Mouse (Mus musculus) midbrain, postnatal 0 days (tissue): ENCODE data around the gene Taar8a. TPM values are rescaled to one million over a fixed set of nuclear protein-coding genes. Genes with fewer than 3 reads are reported as not detected.
A peak's percentile ranks its signal among the peaks of the same experiment; 100 is the strongest.

Experiments
- ATAC-seq: fragments of 200-750 bp; cut with Nextera tagmentation; 2 replicates; pipeline ENCODE4 v1.8.0; 2017; ENCODE audit warnings: moderate number of reproducible peaks, mild to moderate bottlenecking, moderate TSS enrichment, moderate library complexity; ENCODE audit not compliant: low FRiP score
- DNase-seq: peaks from one replicate; pipeline ENCODE4 v3.0.0-alpha.2; 2015; ENCODE audit warnings: low spot score
- H3K27ac ChIP-seq: fragments of 300-500 bp; sonication (generic); 2 replicates; pipeline ENCODE4 v1.5.1; 2014; ENCODE audit warnings: low read depth, mild to moderate bottlenecking, low read length, mixed read lengths
- H3K27me3 ChIP-seq: fragments of 300-500 bp; sonication (generic); 2 replicates; pipeline ENCODE4 v1.6.1; 2014; ENCODE audit warnings: low read length, control low read depth, mixed read lengths; ENCODE audit not compliant: insufficient read depth
- H3K36me3 ChIP-seq: fragments of 300-500 bp; sonication (generic); 2 replicates; pipeline ENCODE4 v1.6.1; 2014; ENCODE audit warnings: low read length, control low read depth, mixed read lengths; ENCODE audit not compliant: insufficient read depth
- H3K4me1 ChIP-seq: fragments of 300-500 bp; sonication (generic); 2 replicates; pipeline ENCODE4 v1.6.1; 2014; ENCODE audit warnings: mild to moderate bottlenecking, control low read depth, antibody characterized with exemption, low read length, mixed read lengths; ENCODE audit not compliant: insufficient read depth
- H3K4me2 ChIP-seq: fragments of 300-500 bp; sonication (generic); 2 replicates; pipeline ENCODE4 v1.6.1; 2014; ENCODE audit warnings: low read depth, mild to moderate bottlenecking, low read length, mixed read lengths; ENCODE audit not compliant: poor library complexity, severe bottlenecking
- H3K4me3 ChIP-seq: fragments of 300-500 bp; sonication (generic); 2 replicates; pipeline ENCODE4 v1.5.1; 2014; ENCODE audit warnings: low read depth, mild to moderate bottlenecking, low read length, moderate library complexity
- H3K9ac ChIP-seq: fragments of 300-500 bp; sonication (generic); replicated peaks from 2 replicates; pipeline ENCODE4 v1.6.1; 2014; ENCODE audit warnings: mild to moderate bottlenecking, low read length, moderate library complexity, mixed read lengths; ENCODE audit not compliant: poor library complexity, severe bottlenecking
- H3K9me3 ChIP-seq: fragments of 300-500 bp; sonication (generic); 2 replicates; pipeline ENCODE4 v1.6.1; 2016; ENCODE audit warnings: low read length, control low read depth
- CTCF ChIP-seq: IDR thresholded peaks from 2 replicates; pipeline ENCODE4 v1.5.1; 2016; ENCODE audit warnings: antibody characterized with exemption, mild to moderate bottlenecking
- WGBS: fragments of 180-500 bp; shearing (Covaris S2); extraction: QIAGEN DNeasy Blood & Tissue Kit; methylation state at CpG from one replicate; pipeline ENCODE4 v1.1.7; 2014; 5-methylcytosine and 5-hydroxymethylcytosine counted together
- polyA plus RNA-seq: library from polyadenylated mRNA; unstranded; fragments of >200 nt; fragmentation: Nextera tagmentation; extraction: Ambion mirVana; gene quantifications from 2 replicates; pipeline ENCODE4 v1.2.1, GENCODE M21; 2015
- total RNA-seq: library from RNA; depleted of rRNA; stranded (reverse); fragments of >200 nt; gene quantifications from 2 replicates; pipeline ENCODE4 v1.2.3, GENCODE M21; 2014; rRNA removed

The Taar8a gene
- total and polyA plus RNA-seq, 2 experiments from 2014 or later: not detected

DNA sequence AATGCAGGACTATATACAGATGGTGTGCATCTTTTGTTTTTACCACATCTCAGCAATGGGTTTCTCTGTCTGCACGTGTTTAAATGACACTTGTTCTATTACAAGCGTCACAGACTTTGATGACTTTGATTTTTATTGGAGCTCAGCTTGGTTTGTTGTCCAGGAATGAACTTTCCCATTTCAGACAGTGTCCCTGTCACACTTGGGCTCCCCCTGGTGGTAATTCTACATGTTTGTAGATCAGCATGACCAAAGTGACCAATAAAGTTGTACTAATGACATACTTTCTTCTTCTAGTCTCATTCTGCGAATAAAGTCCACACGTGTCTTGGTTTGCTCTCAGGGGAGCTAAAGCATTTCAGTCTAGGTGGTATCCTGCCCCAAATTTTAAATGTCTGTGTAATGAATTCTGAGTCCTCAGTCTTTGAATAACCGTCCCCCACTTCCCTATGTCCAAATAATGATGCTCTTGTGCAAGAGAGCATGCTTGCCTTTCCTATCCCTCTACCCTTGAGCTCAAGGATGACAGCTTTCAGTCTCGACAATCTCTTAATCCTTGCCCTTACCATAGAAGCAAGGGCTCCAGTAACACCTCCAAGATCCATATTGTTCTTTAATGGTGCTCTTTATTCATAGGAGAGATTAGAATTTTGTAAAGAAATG is 34.9 kb downstream of the Taar8a start:
- ATAC-seq (no peak), DNase-seq (peak; percentile 71)
- Histone ChIP-seq H3K4me2 (no peak overlapping the region), H3K36me3 (no peaks in the 10 kb centered on the region), H3K4me1 (no peaks in the 10 kb centered on the region), H3K27me3 (no peaks in the 10 kb centered on the region), H3K9ac (no peak overlapping the region), H3K4me3 (no peak overlapping the region), H3K27ac (no peak overlapping the region), H3K9me3 (no peaks in the 10 kb centered on the region)
- peak; percentile 82 for TF ChIP-seq CTCF
- WGBS: 53% methylated on average over 6 of the region's 6 CpGs

Other genes with a start within 250 kb of the Taar8a start
- not detected in 2 replicates for gene Vnn3, start 225.0 kb upstream of the Taar8a start, total RNA-seq
- gene Vnn3, start 225.0 kb upstream of the Taar8a start, polyA plus RNA-seq: 0.09 TPM in 1 of 2 replicates, not detected in the other
- 0.28 TPM in 1 of 2 replicates, not detected in the other for gene Vnn1, start 181.8 kb upstream of the Taar8a start, total RNA-seq
- 0.67 and 0.83 TPM in 2 replicates for gene Vnn1, start 181.8 kb upstream of the Taar8a start, polyA plus RNA-seq
- not detected in 2 replicates for gene Taar1, start 156.1 kb upstream of the Taar8a start, total RNA-seq
- gene Taar1, start 156.1 kb upstream of the Taar8a start, polyA plus RNA-seq: not detected in 2 replicates
- gene Taar2, start 137.9 kb upstream of the Taar8a start, total RNA-seq: not detected in 2 replicates
- gene Taar2, start 137.9 kb upstream of the Taar8a start, polyA plus RNA-seq: not detected in 2 replicates
- not detected in 2 replicates for gene Taar3, start 126.9 kb upstream of the Taar8a start, total RNA-seq
- not detected in 2 replicates for gene Taar3, start 126.9 kb upstream of the Taar8a start, polyA plus RNA-seq
- gene Taar4, start 116.0 kb upstream of the Taar8a start, total RNA-seq: not detected in 2 replicates
- gene Taar4, start 116.0 kb upstream of the Taar8a start, polyA plus RNA-seq: 0.15 TPM in 1 of 2 replicates, not detected in the other
- not detected in 2 replicates for gene Taar5, start 105.8 kb upstream of the Taar8a start, total RNA-seq
- not detected in 2 replicates for gene Taar5, start 105.8 kb upstream of the Taar8a start, polyA plus RNA-seq
- gene Taar6, start 90.9 kb upstream of the Taar8a start, total RNA-seq: not detected in 2 replicates
- not detected in 2 replicates for gene Taar6, start 90.9 kb upstream of the Taar8a start, polyA plus RNA-seq
- gene Taar7a, start 83.0 kb upstream of the Taar8a start, total RNA-seq: not detected in 2 replicates
- not detected in 2 replicates for gene Taar7a, start 83.0 kb upstream of the Taar8a start, polyA plus RNA-seq
- not detected in 2 replicates for gene Taar7b, start 76.6 kb upstream of the Taar8a start, total RNA-seq
- gene Taar7b, start 76.6 kb upstream of the Taar8a start, polyA plus RNA-seq: not detected in 2 replicates
- not detected in 2 replicates for gene Taar7d, start 49.3 kb upstream of the Taar8a start, total RNA-seq
- gene Taar7d, start 49.3 kb upstream of the Taar8a start, polyA plus RNA-seq: not detected in 2 replicates
- gene Taar7e, start 38.9 kb upstream of the Taar8a start, total RNA-seq: not detected in 2 replicates
- not detected in 2 replicates for gene Taar7e, start 38.9 kb upstream of the Taar8a start, polyA plus RNA-seq
- not detected in 2 replicates for gene Taar7f, start 27.0 kb upstream of the Taar8a start, total RNA-seq
- not detected in 2 replicates for gene Taar7f, start 27.0 kb upstream of the Taar8a start, polyA plus RNA-seq
- gene Taar8b, start 15.8 kb downstream of the Taar8a start, total RNA-seq: not detected in 2 replicates
- not detected in 2 replicates for gene Taar8b, start 15.8 kb downstream of the Taar8a start, polyA plus RNA-seq
- gene Taar8c, start 25.4 kb downstream of the Taar8a start, total RNA-seq: not detected in 2 replicates
- gene Taar8c, start 25.4 kb downstream of the Taar8a start, polyA plus RNA-seq: not detected in 2 replicates
- not detected in 2 replicates for gene Taar9, start 33.0 kb downstream of the Taar8a start, total RNA-seq
- gene Taar9, start 33.0 kb downstream of the Taar8a start, polyA plus RNA-seq: not detected in 2 replicates
- 144 and 180 TPM in 2 replicates for gene Stx7, start 72.8 kb downstream of the Taar8a start, total RNA-seq
- gene Stx7, start 72.8 kb downstream of the Taar8a start, polyA plus RNA-seq: 349 and 358 TPM in 2 replicates
- gene Moxd1, start 147.0 kb downstream of the Taar8a start, total RNA-seq: 5.1 and 10.8 TPM in 2 replicates
- 1.1 and 1.4 TPM in 2 replicates for gene Moxd1, start 147.0 kb downstream of the Taar8a start, polyA plus RNA-seq